Mouse (Mus musculus) limb, embryonic 14.5 days (tissue): ENCODE measurements around the gene Wfdc3. TPM values are rescaled to one million over a fixed set of nuclear protein-coding genes. Genes with fewer than 3 reads are reported as not detected.

Source experiments
- ATAC-seq: fragments of 200-750 bp; cut with Nextera tagmentation; 2 replicates; pipeline ENCODE4 v1.8.0; 2017; ENCODE audit warnings: low read depth, moderate number of reproducible peaks, moderate TSS enrichment; ENCODE audit not compliant: low FRiP score
- DNase-seq: peaks from one replicate; pipeline ENCODE4 v3.0.0-alpha.2; 2015; ENCODE audit warnings: low spot score
- H3K27ac ChIP-seq: fragments of 300-500 bp; sonication (generic); replicated peaks from 2 replicates; pipeline ENCODE4 v1.5.1; 2014; ENCODE audit warnings: low read depth, mild to moderate bottlenecking, low read length, moderate library complexity, mixed read lengths
- H3K27me3 ChIP-seq: fragments of 300-500 bp; sonication (generic); 2 replicates; pipeline ENCODE4 v1.6.1; 2014; ENCODE audit warnings: low read length, mixed read lengths; ENCODE audit not compliant: control insufficient read depth, insufficient read depth
- H3K36me3 ChIP-seq: fragments of 300-500 bp; sonication (generic); 2 replicates; pipeline ENCODE4 v1.6.1; 2014; ENCODE audit warnings: mild to moderate bottlenecking, low read length, moderate library complexity, mixed read lengths; ENCODE audit not compliant: control insufficient read depth, insufficient read depth
- H3K4me1 ChIP-seq: fragments of 300-500 bp; sonication (generic); 2 replicates; pipeline ENCODE4 v1.6.1; 2014; ENCODE audit warnings: antibody characterized with exemption, low read length, mixed read lengths; ENCODE audit not compliant: control insufficient read depth, insufficient read depth
- H3K4me2 ChIP-seq: fragments of 300-500 bp; sonication (generic); replicated peaks from 2 replicates; pipeline ENCODE4 v1.6.1; 2014; ENCODE audit warnings: low read depth, mild to moderate bottlenecking, low read length, moderate library complexity; ENCODE audit not compliant: severe bottlenecking
- H3K4me3 ChIP-seq: fragments of 300-500 bp; sonication (generic); replicated peaks from 2 replicates; pipeline ENCODE4 v1.5.1; 2014; ENCODE audit warnings: low read length
- H3K9ac ChIP-seq: fragments of 300-500 bp; sonication (generic); 2 replicates; pipeline ENCODE4 v1.6.1; 2014; ENCODE audit warnings: mild to moderate bottlenecking, low read depth, low read length, moderate library complexity; ENCODE audit not compliant: severe bottlenecking
- H3K9me3 ChIP-seq: fragments of 300-500 bp; sonication (generic); 2 replicates; pipeline ENCODE4 v1.6.1; 2016; ENCODE audit warnings: low read length; ENCODE audit not compliant: control insufficient read depth
- POLR2A ChIP-seq: fragments of 200-500 bp; IDR thresholded peaks from 2 replicates; pipeline ENCODE4 v1.8.0; 2012; ENCODE audit warnings: inconsistent platforms, mild to moderate bottlenecking, moderate library complexity, borderline replicate concordance; ENCODE audit not compliant: insufficient read depth, insufficient read length; ENCODE audit errors: extremely low read depth
- WGBS: fragments of 180-500 bp; shearing (Covaris S2); extraction: QIAGEN DNeasy Blood & Tissue Kit; methylation state at CpG from one replicate; pipeline ENCODE4 v1.1.7; 2014; 5-methylcytosine and 5-hydroxymethylcytosine counted together
- polyA plus RNA-seq, 2 experiments: library from polyadenylated mRNA; depleted of rRNA in 1 of 2; stranded (reverse) in 1 of 2; unstranded in 1 of 2; fragments of >200 nt; fragmentation: Nextera tagmentation in 1 of 2; extraction: Ambion mirVana in 1 of 2; gene quantifications; 2 replicates each; pipeline versions ENCODE4 v1.2.1 to v1.2.3; 2012 to 2014

Wfdc3 gene
- polyA plus RNA-seq, 2 experiments = 0.50 to 0.79 TPM

GRCm38 (mm10) chr2:164684807-164685206, 60.9 kb downstream of the Wfdc3 start, which contains the start of gene Wfdc13:
Gene Wfdc13, plus strand, starts transcription at chr2:164685107.
- whole genome bisulfite sequencing = 61% methylated on average over 3 of the region's 3 CpGs

More at GRCm38 (mm10) chr2:164684807-164685206, 60.9 kb downstream of the Wfdc3 start, which contains the start of gene Wfdc13:
- Histone ChIP-seq H3K4me3 (no peak within 1 kb of the TSS), H3K4me1 (no peaks in the 10 kb centered on the region), H3K27me3 (no peaks in the 10 kb centered on the region), H3K9me3 (no peaks in the 10 kb centered on the region), H3K4me2 (no peak within 1 kb of the TSS), H3K36me3 (no peaks in the 10 kb centered on the region), H3K27ac (no peak within 1 kb of the TSS), H3K9ac (no peak within 1 kb of the TSS)
- no peak for TF ChIP-seq POLR2A
- no peak for ATAC-seq
- DNase-seq = no peak

Other genes starting within 250 kb of the Wfdc3 start
- gene Pigt, start 248.4 kb downstream of the Wfdc3 start, polyA plus RNA-seq (2012; rRNA removed) = 99.5 and 142 TPM in 2 replicates
- gene Pigt, start 248.4 kb downstream of the Wfdc3 start, polyA plus RNA-seq (2014; fragmentation: Nextera tagmentation; extraction: Ambion mirVana) = 72.4 and 81.4 TPM in 2 replicates
- 30.4 and 31.0 TPM in 2 replicates for gene Wfdc2, start 183.5 kb downstream of the Wfdc3 start, polyA plus RNA-seq (2012; rRNA removed)
- gene Wfdc2, start 183.5 kb downstream of the Wfdc3 start, polyA plus RNA-seq (2014; fragmentation: Nextera tagmentation; extraction: Ambion mirVana) = 27.3 and 44.0 TPM in 2 replicates
- not detected in 2 replicates for gene Spint3, start 172.5 kb downstream of the Wfdc3 start, polyA plus RNA-seq (2012; rRNA removed)
- not detected in 2 replicates for gene Spint3, start 172.5 kb downstream of the Wfdc3 start, polyA plus RNA-seq (2014; fragmentation: Nextera tagmentation; extraction: Ambion mirVana)
- 0.37 and 0.55 TPM in 2 replicates for gene Wfdc6a, start 160.5 kb downstream of the Wfdc3 start, polyA plus RNA-seq (2012; rRNA removed)
- gene Wfdc6a, start 160.5 kb downstream of the Wfdc3 start, polyA plus RNA-seq (2014; fragmentation: Nextera tagmentation; extraction: Ambion mirVana) = 0.25 and 0.53 TPM in 2 replicates
- not detected in 2 replicates for gene Eppin, start 152.3 kb downstream of the Wfdc3 start, polyA plus RNA-seq (2012; rRNA removed)
- not detected in 2 replicates for gene Eppin, start 152.3 kb downstream of the Wfdc3 start, polyA plus RNA-seq (2014; fragmentation: Nextera tagmentation; extraction: Ambion mirVana)
- gene Wfdc6b, start 132.4 kb downstream of the Wfdc3 start, polyA plus RNA-seq (2012; rRNA removed) = not detected in 2 replicates
- gene Wfdc6b, start 132.4 kb downstream of the Wfdc3 start, polyA plus RNA-seq (2014; fragmentation: Nextera tagmentation; extraction: Ambion mirVana) = not detected in 2 replicates
- not detected in 2 replicates for gene Wfdc8, start 132.3 kb downstream of the Wfdc3 start, polyA plus RNA-seq (2012; rRNA removed)
- gene Wfdc8, start 132.3 kb downstream of the Wfdc3 start, polyA plus RNA-seq (2014; fragmentation: Nextera tagmentation; extraction: Ambion mirVana) = not detected in 2 replicates
- not detected in 2 replicates for gene Wfdc16, start 107.1 kb downstream of the Wfdc3 start, polyA plus RNA-seq (2012; rRNA removed)
- not detected in 2 replicates for gene Wfdc16, start 107.1 kb downstream of the Wfdc3 start, polyA plus RNA-seq (2014; fragmentation: Nextera tagmentation; extraction: Ambion mirVana)
- gene Wfdc10, start 89.9 kb downstream of the Wfdc3 start, polyA plus RNA-seq (2012; rRNA removed) = 0.31 and 0.37 TPM in 2 replicates
- gene Wfdc10, start 89.9 kb downstream of the Wfdc3 start, polyA plus RNA-seq (2014; fragmentation: Nextera tagmentation; extraction: Ambion mirVana) = 0.68 TPM in 1 of 2 replicates, not detected in the other
- not detected in 2 replicates for gene Wfdc9, start 89.3 kb downstream of the Wfdc3 start, polyA plus RNA-seq (2012; rRNA removed)
- gene Wfdc9, start 89.3 kb downstream of the Wfdc3 start, polyA plus RNA-seq (2014; fragmentation: Nextera tagmentation; extraction: Ambion mirVana) = not detected in 2 replicates
- gene Wfdc11, start 71.8 kb downstream of the Wfdc3 start, polyA plus RNA-seq (2012; rRNA removed) = not detected in 2 replicates
- gene Wfdc11, start 71.8 kb downstream of the Wfdc3 start, polyA plus RNA-seq (2014; fragmentation: Nextera tagmentation; extraction: Ambion mirVana) = not detected in 2 replicates
- gene Wfdc13, start 60.8 kb downstream of the Wfdc3 start, polyA plus RNA-seq (2012; rRNA removed) = 0.06 and 0.08 TPM in 2 replicates
- 0.18 TPM in 1 of 2 replicates, not detected in the other for gene Wfdc13, start 60.8 kb downstream of the Wfdc3 start, polyA plus RNA-seq (2014; fragmentation: Nextera tagmentation; extraction: Ambion mirVana)
- gene Spint4, start 47.4 kb downstream of the Wfdc3 start, polyA plus RNA-seq (2012; rRNA removed) = not detected in 2 replicates
- gene Spint4, start 47.4 kb downstream of the Wfdc3 start, polyA plus RNA-seq (2014; fragmentation: Nextera tagmentation; extraction: Ambion mirVana) = not detected in 2 replicates
- gene Spint5, start 30.6 kb downstream of the Wfdc3 start, polyA plus RNA-seq (2012; rRNA removed) = not detected in 2 replicates
- gene Spint5, start 30.6 kb downstream of the Wfdc3 start, polyA plus RNA-seq (2014; fragmentation: Nextera tagmentation; extraction: Ambion mirVana) = not detected in 2 replicates
- 46.0 and 58.6 TPM in 2 replicates for gene Dnttip1, start 52 bp upstream of the Wfdc3 start, polyA plus RNA-seq (2012; rRNA removed)
- gene Dnttip1, start 52 bp upstream of the Wfdc3 start, polyA plus RNA-seq (2014; fragmentation: Nextera tagmentation; extraction: Ambion mirVana) = 70.1 and 70.6 TPM in 2 replicates
- gene Ube2c, start 24.0 kb upstream of the Wfdc3 start, polyA plus RNA-seq (2012; rRNA removed) = 293 and 329 TPM in 2 replicates
- gene Ube2c, start 24.0 kb upstream of the Wfdc3 start, polyA plus RNA-seq (2014; fragmentation: Nextera tagmentation; extraction: Ambion mirVana) = 279 and 305 TPM in 2 replicates
- 178 and 322 TPM in 2 replicates for gene Tnnc2, start 34.0 kb upstream of the Wfdc3 start, polyA plus RNA-seq (2012; rRNA removed)
- 273 and 401 TPM in 2 replicates for gene Tnnc2, start 34.0 kb upstream of the Wfdc3 start, polyA plus RNA-seq (2014; fragmentation: Nextera tagmentation; extraction: Ambion mirVana)
- 26.0 and 35.0 TPM in 2 replicates for gene Snx21, start 39.9 kb upstream of the Wfdc3 start, polyA plus RNA-seq (2012; rRNA removed)
- 29.2 and 34.0 TPM in 2 replicates for gene Snx21, start 39.9 kb upstream of the Wfdc3 start, polyA plus RNA-seq (2014; fragmentation: Nextera tagmentation; extraction: Ambion mirVana)
- gene Acot8, start 59.0 kb upstream of the Wfdc3 start, polyA plus RNA-seq (2012; rRNA removed) = 31.5 and 41.2 TPM in 2 replicates
- gene Acot8, start 59.0 kb upstream of the Wfdc3 start, polyA plus RNA-seq (2014; fragmentation: Nextera tagmentation; extraction: Ambion mirVana) = 14.0 and 15.2 TPM in 2 replicates
- gene Zswim3, start 59.2 kb upstream of the Wfdc3 start, polyA plus RNA-seq (2012; rRNA removed) = 4.3 and 4.9 TPM in 2 replicates
- gene Zswim3, start 59.2 kb upstream of the Wfdc3 start, polyA plus RNA-seq (2014; fragmentation: Nextera tagmentation; extraction: Ambion mirVana) = 6.9 and 7.0 TPM in 2 replicates
- gene Zswim1, start 76.8 kb upstream of the Wfdc3 start, polyA plus RNA-seq (2012; rRNA removed) = 9.1 and 11.2 TPM in 2 replicates
- gene Zswim1, start 76.8 kb upstream of the Wfdc3 start, polyA plus RNA-seq (2014; fragmentation: Nextera tagmentation; extraction: Ambion mirVana) = 19.5 and 19.9 TPM in 2 replicates
- gene Spata25, start 82.6 kb upstream of the Wfdc3 start, polyA plus RNA-seq (2012; rRNA removed) = 0.09 and 0.13 TPM in 2 replicates
- gene Spata25, start 82.6 kb upstream of the Wfdc3 start, polyA plus RNA-seq (2014; fragmentation: Nextera tagmentation; extraction: Ambion mirVana) = not detected in 2 replicates
- gene Ctsa, start 86.9 kb upstream of the Wfdc3 start, polyA plus RNA-seq (2012; rRNA removed) = 197 and 285 TPM in 2 replicates
- gene Ctsa, start 86.9 kb upstream of the Wfdc3 start, polyA plus RNA-seq (2014; fragmentation: Nextera tagmentation; extraction: Ambion mirVana) = 147 and 163 TPM in 2 replicates
- 7.2 and 8.5 TPM in 2 replicates for gene Neurl2, start 87.5 kb upstream of the Wfdc3 start, polyA plus RNA-seq (2012; rRNA removed)
- gene Neurl2, start 87.5 kb upstream of the Wfdc3 start, polyA plus RNA-seq (2014; fragmentation: Nextera tagmentation; extraction: Ambion mirVana) = 5.5 and 7.6 TPM in 2 replicates
- 45.5 and 55.3 TPM in 2 replicates for gene Pltp, start 111.8 kb upstream of the Wfdc3 start, polyA plus RNA-seq (2012; rRNA removed)
- 51.1 and 56.2 TPM in 2 replicates for gene Pltp, start 111.8 kb upstream of the Wfdc3 start, polyA plus RNA-seq (2014; fragmentation: Nextera tagmentation; extraction: Ambion mirVana)
- 40.5 and 48.6 TPM in 2 replicates for gene Pcif1, start 133.4 kb upstream of the Wfdc3 start, polyA plus RNA-seq (2012; rRNA removed)
- gene Pcif1, start 133.4 kb upstream of the Wfdc3 start, polyA plus RNA-seq (2014; fragmentation: Nextera tagmentation; extraction: Ambion mirVana) = 66.4 and 73.0 TPM in 2 replicates
- gene Zfp335, start 165.8 kb upstream of the Wfdc3 start, polyA plus RNA-seq (2012; rRNA removed) = 37.9 and 48.9 TPM in 2 replicates
- gene Zfp335, start 165.8 kb upstream of the Wfdc3 start, polyA plus RNA-seq (2014; fragmentation: Nextera tagmentation; extraction: Ambion mirVana) = 13.7 and 17.7 TPM in 2 replicates
- 16.7 and 20.3 TPM in 2 replicates for gene Mmp9, start 194.8 kb upstream of the Wfdc3 start, polyA plus RNA-seq (2012; rRNA removed)
- gene Mmp9, start 194.8 kb upstream of the Wfdc3 start, polyA plus RNA-seq (2014; fragmentation: Nextera tagmentation; extraction: Ambion mirVana) = 13.6 and 19.1 TPM in 2 replicates
- 6.9 and 7.0 TPM in 2 replicates for gene Slc12a5, start 214.9 kb upstream of the Wfdc3 start, polyA plus RNA-seq (2012; rRNA removed)
- 0.72 and 0.88 TPM in 2 replicates for gene Slc12a5, start 214.9 kb upstream of the Wfdc3 start, polyA plus RNA-seq (2014; fragmentation: Nextera tagmentation; extraction: Ambion mirVana)